In genomic region chr15:98726746-98727145, GRCm38 (mm10) we compare ENCODE assay signal across 9 mouse cellular contexts. TPM values are rescaled to one million over a fixed set of nuclear protein-coding genes. Genes with fewer than 3 reads are reported as not detected.
DNase-seq lines count a peak whose midpoint lies in the region; ATAC-seq and TF ChIP-seq lines count a peak whose summit lies in the region.
"Had no signal": no experiment of that assay in that cellular context is flagged by ENCODE, and none has a peak within 500 bp of the region (broad histone marks: within the 10 kb centered on the region; RNA-seq: fewer than 3 reads in every experiment).

No protein-coding gene starts in this region.

- H3K36me3 ChIP-seq in liver, adult 2 months (ENCODE audit: control insufficient read depth, insufficient read depth, low read length): no peaks in the 10 kb centered on the region
- H3K36me3 ChIP-seq in embryonic facial prominence, embryonic 15.5 days: no peaks in the 10 kb centered on the region
- H3K36me3 ChIP-seq in intestine, postnatal 0 days (ENCODE audit: control insufficient read depth, insufficient read depth): no peaks in the 10 kb centered on the region
- H3K36me3 ChIP-seq in neural tube, embryonic 13.5 days: no peaks in the 10 kb centered on the region

- H3K27ac ChIP-seq in liver, adult 2 months (replicated peaks; ENCODE audit: insufficient read depth, low read depth, low read length): no peak overlapping the region
- H3K27ac ChIP-seq in embryonic facial prominence, embryonic 15.5 days (replicated peaks): no peak overlapping the region
- H3K27ac ChIP-seq in intestine, postnatal 0 days (ENCODE audit: low read depth, low read length): no peak overlapping the region
- no peak overlapping the region for H3K27ac ChIP-seq in neural tube, embryonic 13.5 days (replicated peaks)

- H3K79me2 ChIP-seq in liver, adult 2 months (ENCODE audit: control insufficient read depth, insufficient read depth, low read length): no peaks in the 10 kb centered on the region

- no peak overlapping the region for H3K4me3 ChIP-seq in liver, adult 2 months (ENCODE audit: insufficient read depth, low read depth, low read length)
- peak overlapping the region; percentile 66 for H3K4me3 ChIP-seq in embryonic facial prominence, embryonic 15.5 days (replicated peaks)
- H3K4me3 ChIP-seq in intestine, postnatal 0 days (ENCODE audit: low read depth, low read length): peak overlapping the region; percentile 61; the same call in 1 of the 2 replicates
- H3K4me3 ChIP-seq in neural tube, embryonic 13.5 days: peak overlapping the region; percentile 40

- H3K9me3 ChIP-seq in embryonic facial prominence, embryonic 15.5 days (replicated peaks): no peaks in the 10 kb centered on the region
- H3K9me3 ChIP-seq in intestine, postnatal 0 days (ENCODE audit: control insufficient read depth): no peaks in the 10 kb centered on the region
- no peaks in the 10 kb centered on the region for H3K9me3 ChIP-seq in neural tube, embryonic 13.5 days

- no peaks in the 10 kb centered on the region for H3K27me3 ChIP-seq in liver, adult 2 months (ENCODE audit: control insufficient read depth, insufficient read depth, low read length)
- no peaks in the 10 kb centered on the region for H3K27me3 ChIP-seq in embryonic facial prominence, embryonic 15.5 days
- 0 out of 2 replicates have a peak, but pooled peaks cover 2% of the 10 kb centered on the region for H3K27me3 ChIP-seq in intestine, postnatal 0 days (replicated peaks; ENCODE audit: control insufficient read depth, insufficient read depth, low read length)
- H3K27me3 ChIP-seq in neural tube, embryonic 13.5 days: peaks cover 29% of the 10 kb centered on the region

- DNase-seq in liver, adult 2 months (ENCODE audit: extremely low read depth, low read depth, low spot score): no peak
- no peak for DNase-seq in liver
- DNase-seq in spleen, adult 18-20 months: no peak
- DNase-seq in natural killer cell, adult 2 months (ENCODE audit: low spot score in 2 of 2): no peak
- DNase-seq: cerebellum, adult 8-10 months had no signal

- TF ChIP-seq POLR2A in liver, adult 2 months (IDR thresholded peaks at IDR 0.05; ENCODE audit: extremely low read depth, insufficient read depth, low read length): no peak

- peak overlapping the region; percentile 65; the same call in 1 of the 2 replicates for H3K9ac ChIP-seq in liver, adult 2 months (ENCODE audit: low read depth, low read length)
- H3K9ac ChIP-seq in embryonic facial prominence, embryonic 15.5 days: no peak overlapping the region
- H3K9ac ChIP-seq in intestine, postnatal 0 days (ENCODE audit: low read depth, low read length): no peak overlapping the region
- H3K9ac ChIP-seq in neural tube, embryonic 13.5 days: peak overlapping the region; percentile 63

- H3K4me1 ChIP-seq in liver, adult 2 months (ENCODE audit: control insufficient read depth, insufficient read depth, low read length): peaks cover 7% of the 10 kb centered on the region
- H3K4me1 ChIP-seq in embryonic facial prominence, embryonic 15.5 days: peaks cover 37% of the 10 kb centered on the region
- no peaks in the 10 kb centered on the region; the same call in 1 of the 2 replicates for H3K4me1 ChIP-seq in intestine, postnatal 0 days (replicated peaks; ENCODE audit: control insufficient read depth, insufficient read depth, low read length)
- H3K4me1 ChIP-seq in neural tube, embryonic 13.5 days (replicated peaks): peaks cover 30% of the 10 kb centered on the region

- no peak for TF ChIP-seq CTCF in liver, adult 2 months (IDR thresholded peaks at IDR 0.05; ENCODE audit: low read depth, low read length)
- no peak for TF ChIP-seq CTCF in intestine, postnatal 0 days (IDR thresholded peaks at IDR 0.05; ENCODE audit: low read depth)

- 71% methylated on average over 7 of the region's 7 CpGs for WGBS in liver, adult 2 months
- WGBS in embryonic facial prominence, embryonic 15.5 days: 27% methylated on average over 7 of the region's 7 CpGs
- WGBS in intestine, postnatal 0 days: 56% methylated on average over 7 of the region's 7 CpGs
- WGBS in neural tube, embryonic 13.5 days: 46% methylated on average over 7 of the region's 7 CpGs

- no peak for ATAC-seq in embryonic facial prominence, embryonic 15.5 days (ENCODE audit: insufficient number of reproducible peaks, low FRiP score, low TSS enrichment, low read depth)
- no peak for ATAC-seq in intestine, postnatal 0 days
- no peak for ATAC-seq in neural tube, embryonic 13.5 days (ENCODE audit: low read depth)
- ATAC-seq in cerebellum, adult (ENCODE audit: insufficient number of reproducible peaks, low FRiP score, low TSS enrichment): no peak

- peak overlapping the region; percentile 94 for H3K4me2 ChIP-seq in embryonic facial prominence, embryonic 15.5 days (replicated peaks)
- H3K4me2 ChIP-seq in intestine, postnatal 0 days (replicated peaks; ENCODE audit: low read depth): peak overlapping the region; percentile 98
- H3K4me2 ChIP-seq in neural tube, embryonic 13.5 days: peak overlapping the region; percentile 71

RNA-seq across cellular contexts. Expression of gene Fkbp11, which starts 1.3 kb away (rescaled TPM):
- total RNA-seq in liver, adult 2 months (2014; rRNA removed): 22.4 and 26.6 TPM in 2 replicates
- 12.2 and 22.4 TPM in 2 replicates for polyA plus RNA-seq in liver, adult 2 months (2012; rRNA removed)
- polyA plus RNA-seq in embryonic facial prominence, embryonic 15.5 days (2015; fragmentation: Nextera tagmentation; extraction: Ambion mirVana): 82.8 and 87.4 TPM in 2 replicates
- polyA plus RNA-seq in intestine, postnatal 0 days (2015; fragmentation: Nextera tagmentation; extraction: Ambion mirVana): 30.9 and 32.4 TPM in 2 replicates
- polyA plus RNA-seq in neural tube, embryonic 13.5 days (2015; fragmentation: Nextera tagmentation; extraction: Ambion mirVana): 8.1 and 10.9 TPM in 2 replicates

RNA-seq across cellular contexts. Expression of gene Ccdc65, which starts 18.7 kb away (rescaled TPM):
- not detected in 2 replicates for total RNA-seq in liver, adult 2 months (2014; rRNA removed)
- polyA plus RNA-seq in liver, adult 2 months (2012; rRNA removed): not detected in 2 replicates
- 5.3 and 8.4 TPM in 2 replicates for polyA plus RNA-seq in embryonic facial prominence, embryonic 15.5 days (2015; fragmentation: Nextera tagmentation; extraction: Ambion mirVana)
- 0.27 and 0.38 TPM in 2 replicates for polyA plus RNA-seq in intestine, postnatal 0 days (2015; fragmentation: Nextera tagmentation; extraction: Ambion mirVana)
- 2.2 and 4.1 TPM in 2 replicates for polyA plus RNA-seq in neural tube, embryonic 13.5 days (2015; fragmentation: Nextera tagmentation; extraction: Ambion mirVana)

RNA-seq across cellular contexts. Expression of gene Arf3, which starts 36.3 kb away (rescaled TPM):
- 10.5 and 14.0 TPM in 2 replicates for total RNA-seq in liver, adult 2 months (2014; rRNA removed)
- 41.3 and 43.0 TPM in 2 replicates for polyA plus RNA-seq in liver, adult 2 months (2012; rRNA removed)
- polyA plus RNA-seq in embryonic facial prominence, embryonic 15.5 days (2015; fragmentation: Nextera tagmentation; extraction: Ambion mirVana): 52.6 and 53.3 TPM in 2 replicates
- 31.8 and 35.3 TPM in 2 replicates for polyA plus RNA-seq in intestine, postnatal 0 days (2015; fragmentation: Nextera tagmentation; extraction: Ambion mirVana)
- 71.9 and 74.9 TPM in 2 replicates for polyA plus RNA-seq in neural tube, embryonic 13.5 days (2015; fragmentation: Nextera tagmentation; extraction: Ambion mirVana)

RNA-seq across cellular contexts. Expression of gene Rnd1, which starts 49.5 kb away (rescaled TPM):
- 20.0 and 23.2 TPM in 2 replicates for total RNA-seq in liver, adult 2 months (2014; rRNA removed)
- 7.4 and 21.3 TPM in 2 replicates for polyA plus RNA-seq in liver, adult 2 months (2012; rRNA removed)
- polyA plus RNA-seq in embryonic facial prominence, embryonic 15.5 days (2015; fragmentation: Nextera tagmentation; extraction: Ambion mirVana): 0.60 and 1.1 TPM in 2 replicates
- 1.1 and 1.4 TPM in 2 replicates for polyA plus RNA-seq in intestine, postnatal 0 days (2015; fragmentation: Nextera tagmentation; extraction: Ambion mirVana)
- polyA plus RNA-seq in neural tube, embryonic 13.5 days (2015; fragmentation: Nextera tagmentation; extraction: Ambion mirVana): 6.2 and 7.4 TPM in 2 replicates

RNA-seq across cellular contexts. Expression of gene Wnt10b, which starts 51.2 kb away (rescaled TPM):
- 0.47 TPM in 1 of 2 replicates, not detected in the other for total RNA-seq in liver, adult 2 months (2014; rRNA removed)
- not detected in 2 replicates for polyA plus RNA-seq in liver, adult 2 months (2012; rRNA removed)
- 6.0 and 8.0 TPM in 2 replicates for polyA plus RNA-seq in embryonic facial prominence, embryonic 15.5 days (2015; fragmentation: Nextera tagmentation; extraction: Ambion mirVana)
- 0.08 TPM in 1 of 2 replicates, not detected in the other for polyA plus RNA-seq in intestine, postnatal 0 days (2015; fragmentation: Nextera tagmentation; extraction: Ambion mirVana)
- not detected in 2 replicates for polyA plus RNA-seq in neural tube, embryonic 13.5 days (2015; fragmentation: Nextera tagmentation; extraction: Ambion mirVana)

Comparison
In these comparisons a context has a peak if more than half of its experiments do, and no peak if none do; other contexts are left out.
1. H3K9ac ChIP-seq: peak in liver, adult 2 months (single experiment) and neural tube, embryonic 13.5 days (single experiment); none in embryonic facial prominence, embryonic 15.5 days (single experiment) and intestine, postnatal 0 days (single experiment).
2. Peak in every context shown above with its lines, with median percentiles within 50 percentile points of each other: H3K4me2 ChIP-seq.